Mouse (Mus musculus) liver, embryonic 11.5 days (tissue): ENCODE data around the gene Gpatch11. TPM values are rescaled to one million over a fixed set of nuclear protein-coding genes. Genes with fewer than 3 reads are reported as not detected.

Source experiments
- polyA plus RNA-seq: library from polyadenylated mRNA; unstranded; fragments of >200 nt; fragmentation: Nextera tagmentation; extraction: Ambion mirVana; gene quantifications from 2 replicates; pipeline ENCODE4 v1.2.1, GENCODE M21; 2014

The Gpatch11 gene
- polyA plus RNA-seq, 1 experiment from 2014 or later: 25.5 TPM

Other genes with a start within 250 kb of the Gpatch11 start
- 6.8 and 7.2 TPM in 2 replicates for gene Strn, start 98.4 kb upstream of the Gpatch11 start, polyA plus RNA-seq
- gene Heatr5b, start 203 bp upstream of the Gpatch11 start, polyA plus RNA-seq: 12.5 and 12.6 TPM in 2 replicates
- gene Eif2ak2, start 47.0 kb downstream of the Gpatch11 start, polyA plus RNA-seq: 8.2 and 8.3 TPM in 2 replicates
- gene Sult6b1, start 71.4 kb downstream of the Gpatch11 start, polyA plus RNA-seq: 0.14 TPM in 1 of 2 replicates, not detected in the other
- gene Cebpzos, start 80.9 kb downstream of the Gpatch11 start, polyA plus RNA-seq: 80.6 and 95.3 TPM in 2 replicates
- gene Cebpz, start 101.5 kb downstream of the Gpatch11 start, polyA plus RNA-seq: 73.8 and 74.0 TPM in 2 replicates
- 58.0 and 67.3 TPM in 2 replicates for gene Ndufaf7, start 101.6 kb downstream of the Gpatch11 start, polyA plus RNA-seq
- 21.8 and 24.8 TPM in 2 replicates for gene Prkd3, start 185.2 kb downstream of the Gpatch11 start, polyA plus RNA-seq
- gene Qpct, start 216.3 kb downstream of the Gpatch11 start, polyA plus RNA-seq: 7.5 and 10.3 TPM in 2 replicates